Mouse (Mus musculus) heart, postnatal 0 days (tissue): ENCODE measurements around the gene Efcab6. TPM values are rescaled to one million over a fixed set of nuclear protein-coding genes. Genes with fewer than 3 reads are reported as not detected.

Experiments used
- ATAC-seq: fragments of 200-750 bp; cut with Nextera tagmentation; 2 replicates; pipeline ENCODE4 v1.8.0; 2017; ENCODE audit warnings: low read depth, moderate number of reproducible peaks, moderate library complexity; ENCODE audit not compliant: insufficient read depth
- DNase-seq: peaks from one replicate; pipeline ENCODE4 v3.0.0-alpha.2; 2016; ENCODE audit warnings: low spot score
- H3K27ac ChIP-seq: fragments of 300-500 bp; sonication (generic); 2 replicates; pipeline ENCODE4 v1.5.1; 2014; ENCODE audit warnings: low read depth, mild to moderate bottlenecking
- H3K27me3 ChIP-seq: fragments of 300-500 bp; sonication (generic); 2 replicates; pipeline ENCODE4 v1.6.1; 2014; ENCODE audit warnings: low read length, mixed read lengths; ENCODE audit not compliant: control insufficient read depth, insufficient read depth
- H3K36me3 ChIP-seq: fragments of 300-500 bp; sonication (generic); replicated peaks from 2 replicates; pipeline ENCODE4 v1.6.1; 2014; ENCODE audit warnings: low read length, mixed read lengths; ENCODE audit not compliant: control insufficient read depth, insufficient read depth
- H3K4me1 ChIP-seq: fragments of 300-500 bp; sonication (generic); 2 replicates; pipeline ENCODE4 v1.6.1; 2014; ENCODE audit warnings: antibody characterized with exemption; ENCODE audit not compliant: control insufficient read depth, insufficient read depth
- H3K4me2 ChIP-seq: fragments of 300-500 bp; sonication (generic); 2 replicates; pipeline ENCODE4 v1.6.1; 2014; ENCODE audit warnings: low read depth, mild to moderate bottlenecking, low read length, moderate library complexity
- H3K4me3 ChIP-seq: fragments of 300-500 bp; sonication (generic); 2 replicates; pipeline ENCODE4 v1.5.1; 2014; ENCODE audit warnings: low read depth, low read length
- H3K9ac ChIP-seq: fragments of 300-500 bp; sonication (generic); replicated peaks from 2 replicates; pipeline ENCODE4 v1.6.1; 2014; ENCODE audit warnings: low read depth, low read length, mixed read lengths
- H3K9me3 ChIP-seq: fragments of 300-500 bp; sonication (generic); replicated peaks from 2 replicates; pipeline ENCODE4 v1.6.1; 2016; ENCODE audit warnings: low read length; ENCODE audit not compliant: control insufficient read depth
- CTCF ChIP-seq: IDR thresholded peaks from 2 replicates; pipeline ENCODE4 v1.5.1; 2016; ENCODE audit warnings: antibody characterized with exemption, control low read depth, low read depth
- EP300 ChIP-seq: IDR thresholded peaks from 2 replicates; pipeline ENCODE4 v1.6.1; 2016; ENCODE audit warnings: antibody characterized with exemption, low read depth
- WGBS: fragments of 180-500 bp; shearing (Covaris S2); extraction: QIAGEN DNeasy Blood & Tissue Kit; methylation state at CpG from one replicate; pipeline ENCODE4 v1.1.7; 2014; 5-methylcytosine and 5-hydroxymethylcytosine counted together
- polyA plus RNA-seq: library from polyadenylated mRNA; unstranded; fragments of >200 nt; fragmentation: Nextera tagmentation; extraction: Ambion mirVana; gene quantifications from 2 replicates; pipeline ENCODE4 v1.2.1, GENCODE M21; 2015
- total RNA-seq: library from RNA; depleted of rRNA; stranded (reverse); fragments of >200 nt; gene quantifications from 2 replicates; pipeline ENCODE4 v1.2.3, GENCODE M21; 2014; ENCODE audit warnings: low replicate concordance

The Efcab6 gene
- total and polyA plus RNA-seq, 2 experiments from 2014 or later = not detected

GRCm38 (mm10) chr15:84073058-84073457, 7.9 kb upstream of the Efcab6 start:
- no peak overlapping the region for H3K9ac ChIP-seq
- 11% methylated on average over 8 of the region's 8 CpGs for WGBS
- TF ChIP-seq EP300 (no peak), CTCF (no peak)

GRCm38 (mm10) chr15:84072226-84072625, 7.0 kb upstream of the Efcab6 start:
- Histone ChIP-seq H3K4me2 (no peak overlapping the region), H3K27ac (no peak overlapping the region), H3K36me3 (no peaks in the 10 kb centered on the region), H3K27me3 (peaks cover 74% of the 10 kb centered on the region), H3K9ac (no peak overlapping the region), H3K4me3 (no peak overlapping the region), H3K9me3 (no peaks in the 10 kb centered on the region), H3K4me1 (no peaks in the 10 kb centered on the region)
- WGBS = 33% methylated on average over 7 of the region's 7 CpGs
- TF ChIP-seq CTCF (peak; percentile 43), EP300 (no peak)
- DNase-seq = no peak
- ATAC-seq = no peak

More at GRCm38 (mm10) chr15:84073058-84073457, 7.9 kb upstream of the Efcab6 start:
- H3K36me3 ChIP-seq = no peaks in the 10 kb centered on the region
- no peak overlapping the region for H3K4me2 ChIP-seq
- no peak overlapping the region for H3K4me3 ChIP-seq
- H3K27me3 ChIP-seq = peaks cover 69% of the 10 kb centered on the region
- no peak overlapping the region for H3K27ac ChIP-seq
- no peaks in the 10 kb centered on the region for H3K9me3 ChIP-seq
- H3K4me1 ChIP-seq = no peaks in the 10 kb centered on the region
- ATAC-seq = no peak
- DNase-seq = no peak

GRCm38 (mm10) chr15:84070116-84070676, 5.0 kb upstream of the Efcab6 start:
- WGBS = 3% methylated on average over 13 of the region's 13 CpGs

GRCm38 (mm10) chr15:84069455-84070050, 4.4 kb upstream of the Efcab6 start:
- no peak overlapping the region for H3K4me2 ChIP-seq
- no peak overlapping the region for H3K4me3 ChIP-seq
- no peak for ATAC-seq
- 0 out of 2 replicates have a peak, but pooled peaks cover 4% of the 10 kb centered on the region for H3K9me3 ChIP-seq
- peaks cover 80% of the 10 kb centered on the region for H3K27me3 ChIP-seq
- H3K36me3 ChIP-seq = no peaks in the 10 kb centered on the region
- 10% methylated on average over 16 of the region's 16 CpGs for WGBS
- no peak overlapping the region for H3K27ac ChIP-seq
- H3K9ac ChIP-seq = no peak overlapping the region
- DNase-seq = no peak
- H3K4me1 ChIP-seq = no peaks in the 10 kb centered on the region
- TF ChIP-seq EP300 (no peak), CTCF (no peak)

More at GRCm38 (mm10) chr15:84070116-84070676, 5.0 kb upstream of the Efcab6 start:
- Histone ChIP-seq H3K4me2 (no peak overlapping the region), H3K9me3 (0 out of 2 replicates have a peak, but pooled peaks cover 4% of the 10 kb centered on the region), H3K4me3 (no peak overlapping the region), H3K27me3 (peaks cover 81% of the 10 kb centered on the region), H3K4me1 (no peaks in the 10 kb centered on the region), H3K36me3 (no peaks in the 10 kb centered on the region), H3K27ac (no peak overlapping the region), H3K9ac (no peak overlapping the region)
- TF ChIP-seq CTCF = no peak
- no peak for TF ChIP-seq EP300
- no peak for ATAC-seq
- no peak for DNase-seq

- ATAC-seq = no peak
- 66% methylated on average over 4 of the region's 4 CpGs for WGBS
These were observed 522 bp upstream of the Efcab6 start for GRCm38 (mm10) chr15:84065701-84066100.

GRCm38 (mm10) chr15:84058841-84059240, 6.3 kb downstream of the Efcab6 start:
- no peak for TF ChIP-seq EP300
- no peak for TF ChIP-seq CTCF
- H3K27me3 ChIP-seq = peaks cover 11% of the 10 kb centered on the region; the same call in 1 of the 2 replicates
- H3K4me1 ChIP-seq = no peaks in the 10 kb centered on the region
- H3K4me3 ChIP-seq = no peak overlapping the region
- no peak for DNase-seq
- no peak for ATAC-seq
- no peaks in the 10 kb centered on the region for H3K9me3 ChIP-seq
- H3K36me3 ChIP-seq = no peaks in the 10 kb centered on the region
- H3K27ac ChIP-seq = no peak overlapping the region
- no peak overlapping the region for H3K4me2 ChIP-seq
- 65% methylated on average over 6 of the region's 6 CpGs for WGBS
- H3K9ac ChIP-seq = no peak overlapping the region

More at GRCm38 (mm10) chr15:84065701-84066100, 522 bp upstream of the Efcab6 start:
- H3K27me3 ChIP-seq = peaks cover 57% of the 10 kb centered on the region
- no peak overlapping the region for H3K27ac ChIP-seq
- no peak for DNase-seq
- H3K4me2 ChIP-seq = no peak overlapping the region
- H3K4me1 ChIP-seq = no peaks in the 10 kb centered on the region
- TF ChIP-seq CTCF (no peak), EP300 (no peak)
- H3K9me3 ChIP-seq = 0 out of 2 replicates have a peak, but pooled peaks cover 4% of the 10 kb centered on the region
- no peak overlapping the region for H3K4me3 ChIP-seq
- no peak overlapping the region for H3K9ac ChIP-seq
- H3K36me3 ChIP-seq = no peaks in the 10 kb centered on the region
